Mouse (Mus musculus) layer of hippocampus, postnatal 14 days (tissue): ENCODE results near the gene Plbd1. TPM values are rescaled to one million over a fixed set of nuclear protein-coding genes. Genes with fewer than 3 reads are reported as not detected.

ENCODE experiments used
- DNase-seq, 2 experiments: peaks; one replicate each; pipeline ENCODE4 v3.0.0; 2021 to 2022; ENCODE audit warnings: low spot score in 2 of 2, mixed read lengths in 1 of 2
- total RNA-seq, 2 experiments: library from RNA; stranded (reverse); gene quantifications; 2 replicates each; pipeline ENCODE4 v1.2.3; 2021

Plbd1 gene
- total RNA-seq, 2 experiments from 2014 or later: 0.58 TPM; not detected in 1

DNA sequence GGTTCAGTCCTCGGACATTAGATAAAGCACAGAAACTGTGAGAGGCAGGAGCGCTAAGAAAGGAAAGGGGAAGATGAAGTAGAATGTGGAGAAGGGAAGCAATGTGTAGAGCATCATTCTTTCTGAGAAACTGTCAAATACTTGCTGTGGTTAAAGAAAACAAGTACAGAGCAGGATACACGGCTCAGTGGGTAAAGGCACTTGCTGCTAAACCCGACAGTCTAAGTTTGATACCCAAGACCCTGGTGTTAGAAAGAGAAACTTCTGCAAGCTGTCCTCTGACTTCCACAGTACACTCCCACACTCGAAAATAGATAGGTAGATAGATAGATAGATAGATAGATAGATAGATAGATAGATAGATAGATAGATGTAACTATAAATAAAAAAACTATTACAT lies 8.4 kb downstream of the Plbd1 start:
- DNase-seq: no peak

DNA sequence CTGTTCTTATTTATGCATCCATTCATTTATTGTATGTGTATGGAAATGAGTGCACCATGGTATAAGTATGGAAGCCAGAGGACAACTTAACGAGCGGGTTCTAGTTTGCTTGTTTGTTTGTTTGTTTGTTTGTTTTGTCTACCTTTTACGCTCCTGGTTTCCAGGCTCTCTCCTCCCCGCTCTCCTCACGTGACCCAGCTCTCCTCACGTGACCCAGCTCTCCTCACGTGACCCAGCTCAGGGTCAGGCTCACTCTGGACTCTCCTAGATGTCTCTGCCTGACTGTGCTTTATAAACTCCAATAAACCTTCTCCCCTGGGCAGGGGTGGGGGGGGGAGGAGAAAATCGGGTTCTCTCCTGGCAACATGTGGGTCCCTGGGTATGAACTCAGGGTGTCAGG lies 11.1 kb downstream of the Plbd1 start:
- no peak for DNase-seq

DNA sequence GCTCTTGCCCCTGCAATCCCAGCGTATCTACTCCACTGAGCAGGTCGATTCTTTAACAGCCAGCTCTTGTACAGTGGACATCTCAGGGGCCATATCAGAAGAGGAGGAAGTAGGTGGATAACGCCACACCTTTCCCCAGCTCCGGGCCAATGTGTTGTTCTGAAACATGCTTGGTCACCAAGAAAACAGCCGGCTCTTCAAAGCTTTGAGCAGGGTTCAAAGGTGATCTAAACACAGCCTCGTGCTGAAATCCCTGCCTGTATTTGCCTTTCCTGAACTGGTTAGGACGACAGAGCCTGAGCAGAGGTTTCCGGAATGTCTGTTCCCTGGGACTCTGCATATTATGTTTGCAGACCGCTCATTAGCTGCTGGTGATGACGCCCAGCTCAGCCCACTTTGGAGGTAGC lies 14.3 kb downstream of the Plbd1 start:
- no peak for DNase-seq

- DNase-seq: no peak
Observed at GRCm38 (mm10) chr6:136646207-136646606, 15.5 kb downstream of the Plbd1 start.

- no peak for DNase-seq
Observed at GRCm38 (mm10) chr6:136645754-136646153, 16.0 kb downstream of the Plbd1 start.

- DNase-seq: no peak
Observed at GRCm38 (mm10) chr6:136644171-136644570, 17.6 kb downstream of the Plbd1 start.

- DNase-seq: no peak
Observed at GRCm38 (mm10) chr6:136634982-136635381, 26.7 kb downstream of the Plbd1 start.

- DNase-seq: no peak
Observed at GRCm38 (mm10) chr6:136633719-136634118, 28.0 kb downstream of the Plbd1 start.

DNA sequence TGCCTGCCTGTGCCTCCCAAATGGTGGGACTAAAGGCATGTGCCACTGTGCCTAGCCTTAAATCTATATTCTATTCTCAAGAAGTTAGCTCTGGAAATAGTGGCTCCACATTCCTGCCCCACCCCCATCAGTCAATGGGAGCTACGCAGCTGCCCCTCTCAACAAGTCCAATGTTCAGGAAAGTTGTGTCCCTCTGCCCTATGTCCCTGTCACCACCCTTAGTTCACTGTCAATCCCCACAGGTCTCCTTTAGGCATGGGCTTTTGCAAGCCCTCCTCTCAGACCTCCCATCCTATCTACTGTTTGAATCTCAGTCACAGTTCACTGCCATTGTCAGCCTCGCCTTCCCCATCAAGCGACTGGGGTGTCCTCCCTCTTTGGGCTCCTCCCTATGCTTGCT lies 28.6 kb downstream of the Plbd1 start:
- no peak for DNase-seq

- no peak for DNase-seq
Observed at GRCm38 (mm10) chr6:136631945-136632534, 29.7 kb downstream of the Plbd1 start.

GRCm38 (mm10) chr6:136631519-136631918 lies 30.2 kb downstream of the Plbd1 start:
- DNase-seq: no peak

- DNase-seq: no peak
Observed at GRCm38 (mm10) chr6:136629639-136630038, 32.1 kb downstream of the Plbd1 start.

DNA sequence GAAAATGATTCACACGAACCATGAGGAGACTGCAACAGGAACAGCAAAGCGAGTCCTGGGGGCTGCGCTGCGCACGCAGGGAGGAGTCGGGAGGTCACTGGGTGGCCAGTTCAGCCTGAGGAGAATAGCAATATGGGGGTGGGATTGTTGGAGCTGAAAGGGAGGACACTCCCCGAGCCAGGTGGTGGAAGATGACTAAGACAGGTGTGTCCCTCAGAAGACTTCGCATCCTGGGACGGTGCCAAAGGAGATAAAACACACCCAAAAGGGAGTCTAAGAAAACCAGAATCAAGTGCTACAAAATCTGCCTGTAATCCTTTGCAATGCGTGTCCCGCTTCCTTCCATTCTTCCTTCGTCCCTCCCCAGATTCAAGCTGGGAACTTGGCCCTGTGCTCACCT lies 36.3 kb downstream of the Plbd1 start:
- no peak for DNase-seq

GRCm38 (mm10) chr6:136620361-136621139 lies 41.2 kb downstream of the Plbd1 start:
- DNase-seq: peak; percentile 70 to 83

DNA sequence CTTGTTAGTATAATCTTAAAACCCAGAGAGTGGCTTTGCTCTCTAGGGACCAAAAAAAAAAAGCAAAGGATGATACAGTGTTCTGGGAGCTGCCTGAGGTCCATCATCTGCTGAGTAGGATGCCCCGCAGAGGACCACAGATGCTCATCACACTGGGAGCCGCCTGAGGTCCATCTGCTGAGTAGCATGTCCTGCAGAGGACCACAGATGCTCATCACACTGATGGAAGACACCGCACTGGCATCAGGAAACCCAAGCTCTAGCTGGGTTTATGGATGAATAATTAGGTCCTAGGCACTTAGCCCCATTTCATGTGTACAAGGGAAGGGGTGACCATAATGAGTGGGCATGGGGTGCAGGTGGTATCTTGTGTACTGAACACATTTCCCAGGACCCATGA lies 47.6 kb downstream of the Plbd1 start:
- DNase-seq: no peak

DNA sequence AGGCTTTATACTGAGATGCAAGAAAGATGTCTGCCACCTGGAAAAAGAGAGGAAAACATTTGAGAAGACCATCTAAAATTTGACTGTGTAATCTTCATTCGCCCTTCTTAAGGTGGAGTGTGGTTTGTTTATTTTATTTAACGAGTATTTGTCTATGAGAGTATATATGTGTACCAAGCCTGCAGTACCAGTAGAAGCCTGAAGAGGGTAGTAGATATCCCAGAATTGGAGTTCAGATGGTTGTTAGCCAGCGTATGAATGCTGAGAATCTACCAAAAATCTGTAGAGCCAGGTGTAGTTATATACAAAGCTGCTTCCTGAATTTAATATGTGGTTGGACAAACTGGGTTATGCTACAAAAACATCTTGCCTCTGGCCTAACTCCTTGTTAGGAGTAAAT lies 49.4 kb downstream of the Plbd1 start:
- DNase-seq: no peak

GRCm38 (mm10) chr6:136611351-136612215 lies 50.1 kb downstream of the Plbd1 start:
- no peak for DNase-seq

GRCm38 (mm10) chr6:136602601-136603000 lies 59.1 kb downstream of the Plbd1 start:
- no peak for DNase-seq

GRCm38 (mm10) chr6:136594541-136594940 lies 67.2 kb downstream of the Plbd1 start:
- DNase-seq: peak in 1 of 2 experiments; percentile 51

GRCm38 (mm10) chr6:136590739-136591138 lies 71.0 kb downstream of the Plbd1 start:
- DNase-seq: no peak

DNA sequence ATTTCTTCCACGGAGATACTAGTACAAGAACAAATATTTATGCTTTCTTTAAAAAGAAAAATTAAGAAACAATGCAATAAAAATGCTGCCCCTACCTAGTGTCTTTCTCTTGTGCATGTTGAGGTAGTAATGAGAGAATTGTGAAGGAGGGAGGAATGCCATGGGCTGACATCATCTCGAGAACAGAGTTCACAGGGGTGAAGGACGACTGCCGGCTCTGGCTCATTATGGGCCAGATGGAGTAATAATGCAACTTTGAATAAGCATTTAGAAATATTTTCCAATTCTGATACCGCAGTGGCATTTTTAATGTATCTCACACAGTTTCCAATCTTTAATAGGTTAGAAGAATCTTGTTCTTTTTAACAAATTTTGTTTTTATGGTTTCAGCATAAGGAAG lies 95.7 kb downstream of the Plbd1 start:
- DNase-seq: no peak
